Mouse (Mus musculus) MEL (cell line): ENCODE results near the gene Ppp1r14c.

Experiments used
- CHD2 ChIP-seq: IDR thresholded peaks from 2 replicates; pipeline ENCODE4 v1.6.1; 2011; ENCODE audit warnings: low read length, improper control_type of control experiment
- EP300 ChIP-seq, 2 experiments: IDR thresholded peaks; 2 replicates each; pipeline ENCODE4 v1.6.1; 2011; ENCODE audit warnings: improper control_type of control experiment in 2 of 2, low read length in 2 of 2, low read depth in 1 of 2, mild to moderate bottlenecking in 1 of 2
- NELFE ChIP-seq: IDR thresholded peaks from 2 replicates; pipeline ENCODE4 v1.6.1; 2011; ENCODE audit warnings: low read depth, low read length, improper control_type of control experiment
- POLR2A ChIP-seq, 2 experiments: IDR thresholded peaks; 2 replicates each; pipeline ENCODE4 v1.6.1; 2011 to 2012; ENCODE audit warnings: low read length in 2 of 2, mild to moderate bottlenecking in 2 of 2, control low read depth in 1 of 2, improper control_type of control experiment in 1 of 2, low read depth in 1 of 2, moderate library complexity in 1 of 2; ENCODE audit not compliant: control insufficient read depth in 1 of 2, insufficient read depth in 1 of 2, poor library complexity in 1 of 2
- TAL1 ChIP-seq: IDR thresholded peaks from 2 replicates; pipeline ENCODE4 v1.6.1; 2012; ENCODE audit warnings: mild to moderate bottlenecking, inconsistent platforms, low read length, moderate library complexity, mixed read lengths
- USF1 ChIP-seq: IDR thresholded peaks from 2 replicates; pipeline ENCODE4 v1.6.1; 2014; ENCODE audit warnings: low read depth, mild to moderate bottlenecking, inconsistent platforms, low read length, improper control_type of control experiment, moderate library complexity

GRCm38 (mm10) chr10:3508746-3509145, 142.9 kb downstream of the Ppp1r14c start:
- TF ChIP-seq TAL1 (no peak), POLR2A (IDR thresholded peaks at IDR 0.05; ENCODE audit: control insufficient read depth in 1 of 2, insufficient read depth in 1 of 2, low read depth in 1 of 2, low read length in 2 of 2, poor library complexity in 1 of 2) (no peak), USF1 (no peak), CHD2 (no peak), NELFE (no peak), EP300 (IDR thresholded peaks at IDR 0.05; ENCODE audit: low read depth in 1 of 2, low read length in 2 of 2) (no peak)
